Mouse (Mus musculus): ENCODE results near the gene Rcsd1. TPM values are rescaled to one million over a fixed set of nuclear protein-coding genes. Genes with fewer than 3 reads are reported as not detected.

Gene Rcsd1
- polyA plus RNA-seq, 1 experiment from 2014 or later = 13.9 TPM

GRCm38 (mm10) chr1:165700933-165701518, 8.5 kb downstream of the Rcsd1 start:
- Histone ChIP-seq H3K27ac (no peak overlapping the region), H3K9me3 (no peaks in the 10 kb centered on the region), H3K27me3 (peaks cover 13% of the 10 kb centered on the region; the same call in 1 of the 2 replicates), H3K4me2 (no peak overlapping the region), H3K9ac (no peak overlapping the region), H3K36me3 (no peaks in the 10 kb centered on the region), H3K4me1 (peaks cover 25% of the 10 kb centered on the region), H3K4me3 (no peak overlapping the region)
- 75% methylated on average over 6 of the region's 6 CpGs for WGBS
- no peak for ATAC-seq (ENCODE audit: insufficient number of reproducible peaks, insufficient read depth, low FRiP score, low TSS enrichment, low read depth)

GRCm38 (mm10) chr1:165700376-165700815, 9.2 kb downstream of the Rcsd1 start:
- H3K4me2 ChIP-seq = no peak overlapping the region
- H3K27ac ChIP-seq = no peak overlapping the region
- no peak for ATAC-seq (ENCODE audit: insufficient number of reproducible peaks, insufficient read depth, low FRiP score, low TSS enrichment, low read depth)
- H3K27me3 ChIP-seq = peaks cover 9% of the 10 kb centered on the region; the same call in 1 of the 2 replicates
- no peaks in the 10 kb centered on the region for H3K36me3 ChIP-seq
- peaks cover 27% of the 10 kb centered on the region for H3K4me1 ChIP-seq
- H3K9me3 ChIP-seq = no peaks in the 10 kb centered on the region
- H3K4me3 ChIP-seq = no peak overlapping the region
- 45% methylated on average over 7 of the region's 7 CpGs for WGBS
- H3K9ac ChIP-seq = no peak overlapping the region

GRCm38 (mm10) chr1:165697701-165698100, 11.9 kb downstream of the Rcsd1 start:
- H3K36me3 ChIP-seq = no peaks in the 10 kb centered on the region
- H3K9ac ChIP-seq = no peak overlapping the region
- H3K9me3 ChIP-seq = no peaks in the 10 kb centered on the region
- no peak overlapping the region for H3K27ac ChIP-seq
- H3K4me2 ChIP-seq = no peak overlapping the region
- H3K4me1 ChIP-seq = peaks cover 35% of the 10 kb centered on the region
- WGBS = 82% methylated on average over 8 of the region's 8 CpGs
- no peak for ATAC-seq (ENCODE audit: insufficient number of reproducible peaks, insufficient read depth, low FRiP score, low TSS enrichment, low read depth)
- no peak overlapping the region for H3K4me3 ChIP-seq
- H3K27me3 ChIP-seq = peaks cover 2% of the 10 kb centered on the region; the same call in 1 of the 2 replicates

- Histone ChIP-seq H3K4me3 (no peak overlapping the region), H3K4me1 (peaks cover 27% of the 10 kb centered on the region), H3K27ac (no peak overlapping the region), H3K27me3 (peaks cover 2% of the 10 kb centered on the region; the same call in 1 of the 2 replicates), H3K36me3 (no peaks in the 10 kb centered on the region), H3K4me2 (no peak overlapping the region), H3K9me3 (no peaks in the 10 kb centered on the region), H3K9ac (no peak overlapping the region)
- 80% methylated on average over 7 of the region's 7 CpGs for WGBS
- ATAC-seq (ENCODE audit: insufficient number of reproducible peaks, insufficient read depth, low FRiP score, low TSS enrichment, low read depth) = no peak
Observed at GRCm38 (mm10) chr1:165696870-165697269, 12.7 kb downstream of the Rcsd1 start.

GRCm38 (mm10) chr1:165696040-165696439, 13.5 kb downstream of the Rcsd1 start:
- Histone ChIP-seq H3K27ac (no peak overlapping the region), H3K9ac (no peak overlapping the region), H3K9me3 (no peaks in the 10 kb centered on the region), H3K4me1 (peaks cover 26% of the 10 kb centered on the region), H3K36me3 (no peaks in the 10 kb centered on the region), H3K4me2 (no peak overlapping the region), H3K4me3 (no peak overlapping the region), H3K27me3 (0 out of 2 replicates have a peak, but pooled peaks cover 2% of the 10 kb centered on the region)
- no peak for ATAC-seq (ENCODE audit: insufficient number of reproducible peaks, insufficient read depth, low FRiP score, low TSS enrichment, low read depth)
- WGBS = 85% methylated on average over 5 of the region's 5 CpGs

- no peak overlapping the region for H3K27ac ChIP-seq
- H3K4me1 ChIP-seq = peaks cover 26% of the 10 kb centered on the region
- no peaks in the 10 kb centered on the region for H3K36me3 ChIP-seq
- H3K9me3 ChIP-seq = no peaks in the 10 kb centered on the region
- 0 out of 2 replicates have a peak, but pooled peaks cover 2% of the 10 kb centered on the region for H3K27me3 ChIP-seq
- no peak overlapping the region for H3K9ac ChIP-seq
- no peak for ATAC-seq (ENCODE audit: insufficient number of reproducible peaks, insufficient read depth, low FRiP score, low TSS enrichment, low read depth)
- H3K4me3 ChIP-seq = no peak overlapping the region
- H3K4me2 ChIP-seq = no peak overlapping the region
Observed at GRCm38 (mm10) chr1:165695392-165696014, 14.1 kb downstream of the Rcsd1 start.

- Histone ChIP-seq H3K27me3 (no peaks in the 10 kb centered on the region), H3K9me3 (no peaks in the 10 kb centered on the region), H3K9ac (no peak overlapping the region), H3K4me1 (peaks cover 22% of the 10 kb centered on the region), H3K27ac (no peak overlapping the region), H3K4me3 (no peak overlapping the region), H3K36me3 (no peaks in the 10 kb centered on the region), H3K4me2 (no peak overlapping the region)
- ATAC-seq (ENCODE audit: insufficient number of reproducible peaks, insufficient read depth, low FRiP score, low TSS enrichment, low read depth) = no peak
- 47% methylated on average over 7 of the region's 7 CpGs for WGBS
Observed at GRCm38 (mm10) chr1:165693856-165694255, 15.7 kb downstream of the Rcsd1 start.

GRCm38 (mm10) chr1:165691516-165691915, 18.0 kb downstream of the Rcsd1 start:
- no peak overlapping the region for H3K27ac ChIP-seq
- H3K9me3 ChIP-seq = no peaks in the 10 kb centered on the region
- peaks cover 27% of the 10 kb centered on the region for H3K4me1 ChIP-seq
- ATAC-seq (ENCODE audit: insufficient number of reproducible peaks, insufficient read depth, low FRiP score, low TSS enrichment, low read depth) = no peak
- H3K4me2 ChIP-seq = no peak overlapping the region
- no peak overlapping the region for H3K4me3 ChIP-seq
- no peaks in the 10 kb centered on the region for H3K36me3 ChIP-seq
- H3K9ac ChIP-seq = 0 out of 2 replicates have a peak overlapping the region, but pooled peaks have one; percentile 21
- 31% methylated on average over 3 of the region's 3 CpGs for WGBS
- H3K27me3 ChIP-seq = no peaks in the 10 kb centered on the region

GRCm38 (mm10) chr1:165689845-165690244, 19.7 kb downstream of the Rcsd1 start:
- ATAC-seq (ENCODE audit: insufficient number of reproducible peaks, insufficient read depth, low FRiP score, low TSS enrichment, low read depth) = no peak
- no peak overlapping the region for H3K27ac ChIP-seq
- H3K4me1 ChIP-seq = peaks cover 28% of the 10 kb centered on the region
- H3K27me3 ChIP-seq = no peaks in the 10 kb centered on the region
- H3K9me3 ChIP-seq = no peaks in the 10 kb centered on the region
- no peak overlapping the region for H3K4me3 ChIP-seq
- H3K4me2 ChIP-seq = no peak overlapping the region
- no peaks in the 10 kb centered on the region for H3K36me3 ChIP-seq
- 80% methylated on average over 5 of the region's 5 CpGs for WGBS
- no peak overlapping the region for H3K9ac ChIP-seq

- H3K27me3 ChIP-seq = no peaks in the 10 kb centered on the region
- H3K4me2 ChIP-seq = no peak overlapping the region
- WGBS = 91% methylated on average over 2 of the region's 2 CpGs
- no peak for ATAC-seq (ENCODE audit: insufficient number of reproducible peaks, insufficient read depth, low FRiP score, low TSS enrichment, low read depth)
- no peak overlapping the region for H3K4me3 ChIP-seq
- no peaks in the 10 kb centered on the region for H3K36me3 ChIP-seq
- H3K4me1 ChIP-seq = peaks cover 16% of the 10 kb centered on the region
- H3K9ac ChIP-seq = no peak overlapping the region
- no peak overlapping the region for H3K27ac ChIP-seq
- H3K9me3 ChIP-seq = no peaks in the 10 kb centered on the region
Observed at GRCm38 (mm10) chr1:165687861-165688260, 21.7 kb downstream of the Rcsd1 start.

GRCm38 (mm10) chr1:165686963-165687362, 22.6 kb downstream of the Rcsd1 start:
- Histone ChIP-seq H3K9me3 (no peaks in the 10 kb centered on the region), H3K9ac (0 out of 2 replicates have a peak overlapping the region, but pooled peaks have one; percentile 16), H3K4me3 (no peak overlapping the region), H3K27ac (no peak overlapping the region), H3K36me3 (no peaks in the 10 kb centered on the region), H3K4me2 (no peak overlapping the region), H3K27me3 (no peaks in the 10 kb centered on the region), H3K4me1 (peaks cover 21% of the 10 kb centered on the region)
- no peak for ATAC-seq (ENCODE audit: insufficient number of reproducible peaks, insufficient read depth, low FRiP score, low TSS enrichment, low read depth)
- 52% methylated on average over 8 of the region's 8 CpGs for WGBS

GRCm38 (mm10) chr1:165686349-165686748, 23.2 kb downstream of the Rcsd1 start:
- 58% methylated on average over 6 of the region's 6 CpGs for WGBS
- Histone ChIP-seq H3K4me3 (no peak overlapping the region), H3K9ac (0 out of 2 replicates have a peak overlapping the region, but pooled peaks have one; percentile 16), H3K4me2 (no peak overlapping the region), H3K27me3 (no peaks in the 10 kb centered on the region), H3K36me3 (no peaks in the 10 kb centered on the region), H3K9me3 (no peaks in the 10 kb centered on the region), H3K27ac (no peak overlapping the region), H3K4me1 (peaks cover 18% of the 10 kb centered on the region)
- no peak for ATAC-seq (ENCODE audit: insufficient number of reproducible peaks, insufficient read depth, low FRiP score, low TSS enrichment, low read depth)
